Mouse (Mus musculus): ENCODE results near the gene Gpx1. TPM values are rescaled to one million over a fixed set of nuclear protein-coding genes. Genes with fewer than 3 reads are reported as not detected.
"Not testable (repeated sequence)": the region's sequence is repeated elsewhere in the genome, so short reads cannot be mapped to it uniquely, and the experiment has no call there.

The Gpx1 gene
- total RNA-seq, 1 experiment = 939 TPM

- TF ChIP-seq CHD2 (IDR thresholded peaks at IDR 0.05; ENCODE audit: low read depth, low read length) = no peak
- TF ChIP-seq MAFK (IDR thresholded peaks at IDR 0.05; ENCODE audit: insufficient read depth, low read depth, low read length) = no peak
- TF ChIP-seq ZNF384 (IDR thresholded peaks at IDR 0.05; ENCODE audit: low read depth, low read length) = no peak
- TF ChIP-seq ZC3H11A (IDR thresholded peaks at IDR 0.05; ENCODE audit: borderline replicate concordance, low read depth, low read length) = no peak
- TF ChIP-seq HCFC1 (IDR thresholded peaks at IDR 0.05; ENCODE audit: borderline replicate concordance, insufficient read depth, low read length) = no peak
- Histone ChIP-seq H3K27ac (ENCODE audit: insufficient read depth, low read depth, low read length, poor library complexity, severe bottlenecking) (no peak overlapping the region), H3K36me3 (ENCODE audit: control insufficient read depth, insufficient read depth, low read length, poor library complexity, severe bottlenecking) (peaks cover 5% of the 10 kb centered on the region; the same call in 1 of the 2 replicates), H3K4me1 (ENCODE audit: control insufficient read depth in 2 of 2, insufficient read depth in 2 of 2, low read length in 2 of 2, poor library complexity in 1 of 2) (peaks cover 3 to 4% of the 10 kb centered on the region in 2 experiments; a peak in 2 of 4 replicates), H3K9me3 (ENCODE audit: control insufficient read depth, insufficient read depth, low read depth, low read length) (no peaks in the 10 kb centered on the region), H3K4me3 (ENCODE audit: insufficient read depth in 1 of 2, low read depth in 1 of 2, low read length in 2 of 2, poor library complexity in 1 of 2, severe bottlenecking in 1 of 2) (no peak overlapping the region), H3K9ac (ENCODE audit: insufficient read depth, low read depth, low read length, poor library complexity, severe bottlenecking) (no peak overlapping the region)
- no peak for DNase-seq (ENCODE audit: low read depth, low spot score)
- in situ Hi-C loops (cut with MboI; ENCODE audit: low sequenced_read_pairs in 2 of 2, unreplicated experiment in 2 of 2) = no loop called here
Measured at GRCm38 (mm10) chr9:108317572-108317971, 21.1 kb upstream of the Gpx1 start.

GRCm38 (mm10) chr9:108318462-108318861, 20.2 kb upstream of the Gpx1 start:
- H3K9me3 ChIP-seq (ENCODE audit: control insufficient read depth, insufficient read depth, low read depth, low read length) = no peaks in the 10 kb centered on the region
- no peak overlapping the region for H3K9ac ChIP-seq (ENCODE audit: insufficient read depth, low read depth, low read length, poor library complexity, severe bottlenecking)
- H3K4me1 ChIP-seq (ENCODE audit: control insufficient read depth in 2 of 2, insufficient read depth in 2 of 2, low read length in 2 of 2, poor library complexity in 1 of 2) = peaks cover 3 to 4% of the 10 kb centered on the region in 2 experiments; a peak in 2 of 4 replicates
- no peak for DNase-seq (ENCODE audit: low read depth, low spot score)
- H3K27ac ChIP-seq (ENCODE audit: insufficient read depth, low read depth, low read length, poor library complexity, severe bottlenecking) = no peak overlapping the region
- no peak overlapping the region for H3K4me3 ChIP-seq (ENCODE audit: insufficient read depth in 1 of 2, low read depth in 1 of 2, low read length in 2 of 2, poor library complexity in 1 of 2, severe bottlenecking in 1 of 2)
- TF ChIP-seq HCFC1 (IDR thresholded peaks at IDR 0.05; ENCODE audit: borderline replicate concordance, insufficient read depth, low read length) = no peak
- TF ChIP-seq CHD2 (IDR thresholded peaks at IDR 0.05; ENCODE audit: low read depth, low read length) = no peak
- no peak for TF ChIP-seq MAFK (IDR thresholded peaks at IDR 0.05; ENCODE audit: insufficient read depth, low read depth, low read length)
- TF ChIP-seq ZNF384 (IDR thresholded peaks at IDR 0.05; ENCODE audit: low read depth, low read length) = no peak
- TF ChIP-seq ZC3H11A (IDR thresholded peaks at IDR 0.05; ENCODE audit: borderline replicate concordance, low read depth, low read length) = no peak
- in situ Hi-C loops (cut with MboI; ENCODE audit: low sequenced_read_pairs in 2 of 2, unreplicated experiment in 2 of 2) = no loop called here
- peaks cover 5% of the 10 kb centered on the region; the same call in 1 of the 2 replicates for H3K36me3 ChIP-seq (ENCODE audit: control insufficient read depth, insufficient read depth, low read length, poor library complexity, severe bottlenecking)

GRCm38 (mm10) chr9:108322054-108322453, 16.6 kb upstream of the Gpx1 start:
- H3K4me1 ChIP-seq (ENCODE audit: control insufficient read depth in 2 of 2, insufficient read depth in 2 of 2, low read length in 2 of 2, poor library complexity in 1 of 2); H3K36me3 ChIP-seq (ENCODE audit: control insufficient read depth, insufficient read depth, low read length, poor library complexity, severe bottlenecking); H3K4me3 ChIP-seq (ENCODE audit: insufficient read depth in 1 of 2, low read depth in 1 of 2, low read length in 2 of 2, poor library complexity in 1 of 2, severe bottlenecking in 1 of 2); H3K9me3 ChIP-seq (ENCODE audit: control insufficient read depth, insufficient read depth, low read depth, low read length); DNase-seq (ENCODE audit: low read depth, low spot score); in situ Hi-C loops (cut with MboI; ENCODE audit: low sequenced_read_pairs in 2 of 2, unreplicated experiment in 2 of 2); H3K9ac ChIP-seq (ENCODE audit: insufficient read depth, low read depth, low read length, poor library complexity, severe bottlenecking); H3K27ac ChIP-seq (ENCODE audit: insufficient read depth, low read depth, low read length, poor library complexity, severe bottlenecking): not testable (repeated sequence)

- DNase-seq (ENCODE audit: low read depth, low spot score) = no peak
- TF ChIP-seq MAFK (IDR thresholded peaks at IDR 0.05; ENCODE audit: insufficient read depth, low read depth, low read length) (no peak), ZNF384 (IDR thresholded peaks at IDR 0.05; ENCODE audit: low read depth, low read length) (no peak), HCFC1 (IDR thresholded peaks at IDR 0.05; ENCODE audit: borderline replicate concordance, insufficient read depth, low read length) (no peak), CHD2 (IDR thresholded peaks at IDR 0.05; ENCODE audit: low read depth, low read length) (no peak), ZC3H11A (IDR thresholded peaks at IDR 0.05; ENCODE audit: borderline replicate concordance, low read depth, low read length) (no peak)
- Histone ChIP-seq H3K4me1 (ENCODE audit: control insufficient read depth in 2 of 2, insufficient read depth in 2 of 2, low read length in 2 of 2, poor library complexity in 1 of 2) (peaks cover 0 to 3% of the 10 kb centered on the region in 2 experiments; a peak in 1 of 4 replicates), H3K9ac (ENCODE audit: insufficient read depth, low read depth, low read length, poor library complexity, severe bottlenecking) (no peak overlapping the region), H3K27ac (ENCODE audit: insufficient read depth, low read depth, low read length, poor library complexity, severe bottlenecking) (no peak overlapping the region), H3K36me3 (ENCODE audit: control insufficient read depth, insufficient read depth, low read length, poor library complexity, severe bottlenecking) (peaks cover 12% of the 10 kb centered on the region), H3K4me3 (ENCODE audit: insufficient read depth in 1 of 2, low read depth in 1 of 2, low read length in 2 of 2, poor library complexity in 1 of 2, severe bottlenecking in 1 of 2) (no peak overlapping the region), H3K9me3 (ENCODE audit: control insufficient read depth, insufficient read depth, low read depth, low read length) (no peaks in the 10 kb centered on the region)
- in situ Hi-C loops (cut with MboI; ENCODE audit: low sequenced_read_pairs in 2 of 2, unreplicated experiment in 2 of 2) = no loop called here
Measured at GRCm38 (mm10) chr9:108324784-108325183, 13.9 kb upstream of the Gpx1 start.

GRCm38 (mm10) chr9:108325811-108326210, 12.9 kb upstream of the Gpx1 start:
- no peak for TF ChIP-seq HCFC1 (IDR thresholded peaks at IDR 0.05; ENCODE audit: borderline replicate concordance, insufficient read depth, low read length)
- no peak for TF ChIP-seq MAFK (IDR thresholded peaks at IDR 0.05; ENCODE audit: insufficient read depth, low read depth, low read length)
- no peak for TF ChIP-seq CHD2 (IDR thresholded peaks at IDR 0.05; ENCODE audit: low read depth, low read length)
- TF ChIP-seq ZNF384 (IDR thresholded peaks at IDR 0.05; ENCODE audit: low read depth, low read length) = no peak
- no peak for TF ChIP-seq ZC3H11A (IDR thresholded peaks at IDR 0.05; ENCODE audit: borderline replicate concordance, low read depth, low read length)
- Histone ChIP-seq H3K9ac (ENCODE audit: insufficient read depth, low read depth, low read length, poor library complexity, severe bottlenecking) (no peak overlapping the region), H3K9me3 (ENCODE audit: control insufficient read depth, insufficient read depth, low read depth, low read length) (no peaks in the 10 kb centered on the region), H3K4me3 (ENCODE audit: insufficient read depth in 1 of 2, low read depth in 1 of 2, low read length in 2 of 2, poor library complexity in 1 of 2, severe bottlenecking in 1 of 2) (no peak overlapping the region), H3K27ac (ENCODE audit: insufficient read depth, low read depth, low read length, poor library complexity, severe bottlenecking) (no peak overlapping the region), H3K4me1 (ENCODE audit: control insufficient read depth in 2 of 2, insufficient read depth in 2 of 2, low read length in 2 of 2, poor library complexity in 1 of 2) (peaks cover 0 to 3% of the 10 kb centered on the region in 2 experiments; a peak in 1 of 4 replicates), H3K36me3 (ENCODE audit: control insufficient read depth, insufficient read depth, low read length, poor library complexity, severe bottlenecking) (peaks cover 18% of the 10 kb centered on the region)
- DNase-seq (ENCODE audit: low read depth, low spot score) = no peak
- in situ Hi-C loops (cut with MboI; ENCODE audit: low sequenced_read_pairs in 2 of 2, unreplicated experiment in 2 of 2) = no loop called here

Data from ES-E14 (cell line).